Mouse (Mus musculus): ENCODE measurements at regions not wholly inside any gene's neighbourhood (a gene's known extent, or its start where the extent isn't known, plus 50 kb on each side); places are given as distances from the start of the nearest gene placed in this dataset.
A peak's percentile ranks its signal among the peaks of the same experiment; 100 is the strongest.

GRCm38 (mm10) chr15:36380461-36381227 is 626.9 kb downstream of the Zfp706 start:
- DNase-seq (ENCODE audit: low spot score), result no peak

GRCm38 (mm10) chr15:36378640-36379039 is 628.9 kb downstream of the Zfp706 start:
- DNase-seq (ENCODE audit: low spot score), result no peak

DNA sequence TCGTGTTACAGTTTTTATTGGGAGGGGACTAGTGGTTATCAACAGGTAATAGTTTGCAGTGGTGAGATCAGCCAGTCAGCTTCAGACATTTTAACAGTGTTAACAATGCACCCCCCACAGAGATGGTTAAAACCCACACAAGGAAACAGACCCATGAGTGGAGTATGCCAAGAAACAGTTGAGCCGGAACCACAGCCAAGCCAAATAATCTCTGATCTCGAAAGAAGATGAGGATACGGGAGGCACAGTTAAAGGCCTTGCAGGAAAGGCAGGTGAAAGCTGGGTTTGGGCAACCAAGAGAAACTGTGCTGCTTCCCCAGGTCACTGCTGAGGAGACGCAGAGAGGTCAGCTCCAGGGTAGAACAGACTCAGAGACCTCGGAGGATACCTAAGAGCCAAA is 631.0 kb downstream of the Zfp706 start:
- DNase-seq (ENCODE audit: low spot score), result no peak

- DNase-seq (ENCODE audit: low spot score), result no peak
Measured at GRCm38 (mm10) chr15:36375549-36375885, 632.1 kb downstream of the Zfp706 start.

DNA sequence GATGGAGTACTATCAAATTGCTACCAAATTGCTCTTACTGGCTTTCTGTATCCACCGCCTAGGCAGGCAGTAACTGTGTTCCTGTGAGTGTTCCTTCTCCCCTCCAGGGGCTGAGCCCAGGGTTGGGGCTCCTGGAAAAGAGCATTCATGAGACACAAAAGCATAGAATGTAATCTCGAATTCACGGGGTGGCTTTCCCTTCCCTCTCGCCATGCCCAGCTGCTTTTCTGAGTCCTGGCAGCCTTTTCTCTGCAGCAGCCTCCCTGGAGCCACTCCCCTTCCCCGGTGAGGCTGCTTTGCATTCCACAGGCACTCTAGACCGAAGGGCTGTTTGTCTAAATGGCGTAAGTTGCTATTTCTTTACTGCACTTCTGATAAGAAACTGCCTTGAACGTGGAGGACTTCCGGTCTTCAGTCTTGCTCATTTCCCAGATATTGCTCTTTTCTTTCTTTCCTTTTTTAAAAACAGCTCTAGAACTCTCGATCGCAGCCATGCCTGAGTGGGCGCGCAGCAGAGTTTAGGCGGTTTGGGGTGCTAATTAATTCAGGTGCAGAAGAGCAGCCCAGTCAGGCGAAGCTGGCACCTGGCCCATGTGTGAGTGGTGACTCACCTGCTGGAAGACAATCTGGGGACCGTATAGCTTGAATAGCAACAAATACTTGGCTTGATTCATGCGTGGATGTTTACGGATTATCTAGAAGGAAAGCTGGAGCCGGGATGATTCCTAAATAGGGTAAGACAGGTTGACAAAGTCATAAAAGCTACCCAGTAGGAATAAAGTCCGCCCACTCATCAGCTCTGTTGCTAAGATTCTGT is 632.6 kb downstream of the Zfp706 start:
- peak; percentile 56 for DNase-seq (ENCODE audit: low spot score)

- no peak for DNase-seq (ENCODE audit: low spot score)
Measured at GRCm38 (mm10) chr15:36373900-36374611, 633.5 kb downstream of the Zfp706 start.

GRCm38 (mm10) chr15:36373481-36373880 is 634.1 kb downstream of the Zfp706 start:
- DNase-seq (ENCODE audit: low spot score), result no peak

DNA sequence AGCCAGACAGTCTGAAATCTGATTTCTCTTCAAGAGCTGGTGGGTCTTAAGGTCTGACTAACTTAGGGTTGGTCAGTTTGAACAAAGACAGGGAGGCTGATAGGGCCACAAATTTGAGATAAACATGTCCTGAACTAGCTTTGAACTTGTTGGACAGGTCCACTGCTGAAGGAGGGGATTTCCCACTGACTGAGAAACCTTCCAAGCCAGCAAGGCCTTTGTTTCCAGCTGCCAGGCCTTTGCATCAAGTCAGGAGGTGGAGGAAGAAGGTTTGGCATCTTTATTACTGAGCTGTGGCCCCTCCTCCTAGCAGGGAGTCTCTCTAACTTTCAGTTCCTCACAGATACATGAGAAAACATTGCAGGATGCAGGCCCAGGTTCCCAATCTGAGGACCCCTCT is 636.2 kb downstream of the Zfp706 start:
- DNase-seq (ENCODE audit: low spot score), result no peak

- DNase-seq (ENCODE audit: low spot score), result no peak
Measured at GRCm38 (mm10) chr15:36370906-36371305, 636.7 kb downstream of the Zfp706 start.

- DNase-seq (ENCODE audit: low spot score), result no peak
Measured at GRCm38 (mm10) chr15:36367296-36367695, 640.3 kb downstream of the Zfp706 start.

DNA sequence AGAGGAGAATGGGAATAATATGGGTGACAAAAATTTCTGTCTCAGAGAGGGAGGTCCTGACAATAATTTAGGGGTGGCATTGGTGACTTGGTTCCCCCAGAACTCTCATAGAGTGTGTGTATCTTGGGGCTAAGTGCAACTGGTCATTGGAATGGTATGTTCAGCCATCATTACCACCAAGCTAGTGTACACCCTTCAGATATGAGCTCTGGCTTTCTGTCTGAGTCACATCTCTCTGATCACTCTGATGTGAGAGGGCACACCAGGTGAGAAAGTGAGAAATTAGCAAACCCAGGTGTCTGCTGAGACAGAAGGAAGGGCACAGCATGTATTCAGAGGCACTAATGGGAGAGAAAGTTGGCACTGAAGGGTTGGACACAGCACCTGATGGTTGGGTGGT is 642.8 kb downstream of the Zfp706 start:
- no peak for DNase-seq (ENCODE audit: low spot score)

DNA sequence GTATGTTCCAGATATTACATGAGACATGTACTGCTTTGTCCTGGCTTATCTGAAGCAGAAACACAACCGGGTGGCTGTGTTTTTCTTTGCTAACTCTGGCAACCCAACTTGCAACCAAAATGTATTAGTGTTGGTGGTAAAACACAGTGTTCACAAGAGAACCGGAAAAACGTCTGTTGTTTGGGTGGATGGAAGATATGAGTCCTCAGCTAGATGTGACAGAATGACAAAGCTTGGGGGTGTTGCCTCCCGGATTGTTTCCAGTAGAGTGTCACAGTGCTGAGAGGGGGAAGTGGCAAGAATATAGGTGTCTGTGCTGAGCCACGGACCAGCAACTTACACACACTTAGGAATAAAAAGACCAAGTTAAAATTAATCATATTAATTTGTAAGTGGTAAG is 643.5 kb downstream of the Zfp706 start:
- DNase-seq (ENCODE audit: low spot score), result no peak

DNA sequence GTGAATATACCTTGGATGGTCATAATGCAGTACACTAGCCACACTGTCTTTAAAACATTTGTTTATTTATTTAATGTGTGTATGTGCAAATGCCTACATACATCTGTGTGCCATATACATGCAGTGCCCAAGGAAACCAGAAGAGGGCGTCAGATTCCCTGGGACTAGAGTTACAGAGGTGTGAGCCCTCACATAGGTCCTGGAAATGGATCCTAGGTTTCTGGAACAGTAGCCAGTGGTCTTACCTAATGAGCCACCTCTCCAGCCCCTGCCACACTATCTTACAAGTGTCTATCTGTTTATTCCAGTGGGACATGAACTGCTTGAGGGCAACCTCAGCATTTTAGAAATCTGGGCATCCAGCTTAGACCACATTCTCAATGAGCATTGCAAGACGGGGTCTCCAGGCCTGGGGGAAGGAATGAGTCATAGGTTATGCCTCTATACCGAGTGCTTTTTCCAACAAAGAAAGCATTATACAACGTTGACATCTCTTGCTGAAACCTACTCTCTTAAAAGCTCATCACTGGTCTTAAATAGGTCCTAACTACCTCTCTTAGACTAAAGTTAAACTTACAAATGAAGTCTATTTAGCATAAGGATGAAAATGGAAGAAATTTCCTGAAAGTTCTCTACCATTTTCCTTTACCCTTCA is 644.5 kb downstream of the Zfp706 start:
- DNase-seq (ENCODE audit: low spot score), result no peak

GRCm38 (mm10) chr15:36361522-36362148 is 645.9 kb downstream of the Zfp706 start:
- no peak for DNase-seq (ENCODE audit: low spot score)

DNA sequence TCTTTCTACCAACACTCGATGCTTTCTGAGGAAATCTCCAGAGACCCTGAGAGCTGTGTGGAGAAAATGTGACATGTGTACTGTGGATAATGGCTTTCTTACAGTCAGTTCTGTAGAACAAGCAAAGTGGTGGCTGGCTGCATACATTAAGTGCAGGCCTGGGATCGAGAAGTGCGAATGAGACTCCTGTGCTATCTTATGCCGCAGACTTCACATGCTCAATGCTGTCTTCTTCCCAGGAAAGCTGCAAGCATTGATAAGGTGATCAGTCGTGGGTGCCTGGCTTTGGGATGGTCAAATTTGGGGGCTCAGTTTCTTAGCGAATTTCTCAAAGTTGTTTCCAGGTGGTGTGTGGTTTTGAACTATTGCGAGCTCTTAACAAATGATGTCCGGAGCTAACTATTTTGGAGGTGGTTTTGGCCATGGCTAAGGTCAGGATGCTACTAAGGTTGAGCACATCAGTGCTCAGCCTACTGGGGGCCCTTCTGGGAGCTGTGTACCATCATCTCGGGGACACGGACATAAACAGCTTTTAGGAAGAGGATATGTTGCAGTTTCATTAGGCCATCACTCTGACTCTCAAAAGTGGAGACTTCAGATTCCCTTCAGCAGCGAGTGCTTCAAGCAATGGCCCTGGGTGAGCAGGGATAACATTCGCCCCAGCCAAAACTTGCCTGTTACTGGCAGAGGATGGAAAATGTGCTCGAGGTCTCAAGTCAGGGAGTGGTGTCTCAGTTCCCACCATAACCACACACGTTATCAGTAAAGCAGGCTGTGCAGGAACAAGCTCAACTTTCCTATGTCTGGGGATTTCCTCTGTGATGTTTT is 646.7 kb downstream of the Zfp706 start:
- DNase-seq (ENCODE audit: low spot score), result no peak

DNA sequence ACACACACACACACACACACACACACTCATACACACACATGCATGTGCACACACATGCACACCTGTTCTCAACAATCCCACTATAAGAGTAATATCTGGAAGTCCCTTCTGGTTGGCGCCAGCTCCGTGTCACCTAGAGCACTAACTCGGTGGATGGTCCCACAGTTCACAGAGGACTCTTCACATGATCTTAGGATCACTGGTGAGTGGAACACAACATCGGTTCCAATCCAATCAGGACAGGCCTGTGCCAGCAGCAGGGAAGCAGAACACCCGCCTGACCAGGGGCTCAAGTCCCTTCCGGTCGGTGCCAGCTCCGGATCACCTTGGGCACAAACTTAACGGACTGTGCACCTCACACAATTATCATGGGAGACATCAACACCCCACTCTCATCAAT is 651.7 kb downstream of the Zfp706 start:
- no peak for DNase-seq (ENCODE audit: low spot score)

- DNase-seq (ENCODE audit: low spot score), result no peak
Measured at GRCm38 (mm10) chr15:36354545-36354944, 653.0 kb downstream of the Zfp706 start.

GRCm38 (mm10) chr15:36353793-36354192 is 653.8 kb downstream of the Zfp706 start:
- DNase-seq (ENCODE audit: low spot score), result no peak

- DNase-seq (ENCODE audit: low spot score), result no peak
Measured at GRCm38 (mm10) chr15:36352929-36353328, 654.6 kb downstream of the Zfp706 start.

- no peak for DNase-seq (ENCODE audit: low spot score)
Measured at GRCm38 (mm10) chr15:36351693-36352092, 655.9 kb downstream of the Zfp706 start.

DNA sequence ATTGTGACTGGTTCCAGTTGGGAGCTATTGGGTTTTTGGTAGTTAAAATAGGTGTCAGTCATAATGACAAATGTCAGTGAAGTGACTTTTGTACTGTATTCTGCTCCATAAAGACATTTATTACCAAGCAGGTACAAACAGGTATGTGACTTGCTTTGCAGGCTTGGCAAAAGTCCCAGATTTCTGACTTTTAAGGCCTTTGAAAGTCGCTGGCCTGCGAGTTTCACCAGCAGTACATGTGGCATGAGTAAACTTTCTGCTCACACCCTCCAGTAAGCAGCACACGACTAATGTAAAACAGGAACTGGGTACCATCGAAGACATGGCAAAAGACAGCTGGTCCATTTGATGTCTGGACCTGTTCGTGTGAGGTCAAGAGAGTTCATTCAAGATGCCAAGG is 659.2 kb downstream of the Zfp706 start:
- no peak for DNase-seq (ENCODE audit: low spot score)

Data from urinary bladder, adult 2 months (tissue).